Mouse (Mus musculus) forebrain, embryonic 12.5 days (tissue): ENCODE results near the gene Ccdc137. TPM values are rescaled to one million over a fixed set of nuclear protein-coding genes. Genes with fewer than 3 reads are reported as not detected.

ENCODE experiments used
- ATAC-seq: fragments of 200-750 bp; cut with Nextera tagmentation; 2 replicates; pipeline ENCODE4 v1.8.0; 2017; ENCODE audit warnings: moderate TSS enrichment; ENCODE audit not compliant: low FRiP score
- H3K27ac ChIP-seq: fragments of 300-500 bp; sonication (generic); 2 replicates; pipeline ENCODE4 v1.5.1; 2016; ENCODE audit warnings: mild to moderate bottlenecking
- H3K27me3 ChIP-seq: fragments of 300-500 bp; sonication (generic); 2 replicates; pipeline ENCODE4 v1.6.1; 2016; ENCODE audit warnings: mild to moderate bottlenecking
- H3K36me3 ChIP-seq: fragments of 300-500 bp; sonication (generic); replicated peaks from 2 replicates; pipeline ENCODE4 v1.6.1; 2016; ENCODE audit warnings: mild to moderate bottlenecking
- H3K4me1 ChIP-seq: fragments of 300-500 bp; sonication (generic); 2 replicates; pipeline ENCODE4 v1.6.1; 2016
- H3K4me2 ChIP-seq: fragments of 300-500 bp; sonication (generic); 2 replicates; pipeline ENCODE4 v1.6.1; 2016; ENCODE audit warnings: mild to moderate bottlenecking, moderate library complexity
- H3K4me3 ChIP-seq: fragments of 300-500 bp; sonication (generic); replicated peaks from 2 replicates; pipeline ENCODE4 v1.5.1; 2016; ENCODE audit warnings: mild to moderate bottlenecking
- H3K9ac ChIP-seq: fragments of 300-500 bp; sonication (generic); 2 replicates; pipeline ENCODE4 v1.6.1; 2016; ENCODE audit warnings: mild to moderate bottlenecking
- H3K9me3 ChIP-seq: fragments of 300-500 bp; sonication (generic); 2 replicates; pipeline ENCODE4 v1.6.1; 2016
- WGBS: fragments of 180-500 bp; shearing (Covaris S2); methylation state at CpG from one replicate; pipeline ENCODE4 v1.1.7; 2016; 5-methylcytosine and 5-hydroxymethylcytosine counted together
- polyA plus RNA-seq: library from polyadenylated mRNA; unstranded; fragments of >200 nt; fragmentation: Nextera tagmentation; extraction: Ambion mirVana; gene quantifications from 2 replicates; pipeline ENCODE4 v1.2.1, GENCODE M21; 2016

Gene Ccdc137
- polyA plus RNA-seq, 1 experiment from 2014 or later = 34.5 TPM

DNA sequence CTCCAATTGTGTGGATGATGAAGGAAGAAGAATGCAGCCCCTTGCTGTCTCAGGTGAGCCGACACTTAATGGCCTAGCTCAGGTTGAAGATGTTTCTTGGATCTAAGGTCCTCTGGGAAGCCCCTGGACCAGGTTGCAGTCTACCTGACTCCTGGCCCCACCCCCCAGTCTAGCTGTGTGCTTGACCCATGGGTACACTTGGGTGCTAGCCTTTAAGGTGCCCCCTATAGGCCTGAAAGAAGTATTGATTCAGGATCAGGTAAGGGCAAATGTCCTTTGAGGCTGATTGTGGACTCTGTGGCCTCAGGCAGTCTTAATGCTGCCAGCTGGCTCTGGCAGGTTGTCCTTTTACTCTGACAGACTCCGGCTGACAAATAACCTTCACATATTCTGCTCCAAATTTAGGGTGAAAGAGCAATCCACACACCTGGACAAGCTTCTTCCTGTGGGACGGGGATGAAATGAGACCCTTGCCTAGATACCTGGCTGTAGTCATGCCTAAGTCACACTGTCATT, 15.1 kb upstream of the Ccdc137 start:
- Histone ChIP-seq H3K27ac (no peak overlapping the region), H3K27me3 (0 out of 2 replicates have a peak, but pooled peaks cover 3% of the 10 kb centered on the region), H3K4me3 (no peak overlapping the region), H3K4me2 (no peak overlapping the region), H3K9ac (no peak overlapping the region), H3K4me1 (no peaks in the 10 kb centered on the region), H3K9me3 (no peaks in the 10 kb centered on the region), H3K36me3 (no peaks in the 10 kb centered on the region)
- no peak for ATAC-seq
- WGBS = 83% methylated on average over 3 of the region's 3 CpGs

- no peaks in the 10 kb centered on the region for H3K4me1 ChIP-seq
- WGBS = 88% methylated on average over 6 of the region's 6 CpGs
- H3K27me3 ChIP-seq = 0 out of 2 replicates have a peak, but pooled peaks cover 3% of the 10 kb centered on the region
- no peaks in the 10 kb centered on the region for H3K36me3 ChIP-seq
- no peak overlapping the region for H3K27ac ChIP-seq
- no peak overlapping the region for H3K4me2 ChIP-seq
- no peaks in the 10 kb centered on the region for H3K9me3 ChIP-seq
- H3K9ac ChIP-seq = no peak overlapping the region
- ATAC-seq = no peak
- no peak overlapping the region for H3K4me3 ChIP-seq
Measured at GRCm38 (mm10) chr11:120444106-120444505, 13.8 kb upstream of the Ccdc137 start.

DNA sequence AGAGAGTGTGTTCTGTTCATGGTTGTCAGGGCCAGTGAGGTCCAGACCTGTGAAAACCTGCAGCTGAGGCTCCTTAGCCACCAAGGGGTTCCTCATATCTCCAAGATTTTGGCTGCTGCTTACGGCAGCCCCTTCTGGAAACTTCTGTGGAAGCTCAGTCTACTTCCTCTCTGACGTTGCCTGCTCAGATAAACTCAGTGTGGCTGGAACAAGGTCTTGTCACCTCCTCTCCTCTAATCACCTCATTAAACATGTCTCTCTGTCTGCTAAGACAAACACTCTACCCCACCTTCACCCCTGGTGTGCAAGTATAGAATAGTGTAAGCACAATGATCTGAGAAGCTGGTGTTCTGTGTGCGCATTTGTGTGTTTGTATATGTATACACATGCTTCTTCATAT, 12.4 kb upstream of the Ccdc137 start:
- no peak overlapping the region for H3K27ac ChIP-seq
- 75% methylated on average over 3 of the region's 3 CpGs for WGBS
- no peaks in the 10 kb centered on the region for H3K9me3 ChIP-seq
- no peaks in the 10 kb centered on the region for H3K36me3 ChIP-seq
- H3K27me3 ChIP-seq = no peaks in the 10 kb centered on the region
- ATAC-seq = no peak
- no peak overlapping the region for H3K4me2 ChIP-seq
- no peaks in the 10 kb centered on the region for H3K4me1 ChIP-seq
- no peak overlapping the region for H3K9ac ChIP-seq
- no peak overlapping the region for H3K4me3 ChIP-seq

DNA sequence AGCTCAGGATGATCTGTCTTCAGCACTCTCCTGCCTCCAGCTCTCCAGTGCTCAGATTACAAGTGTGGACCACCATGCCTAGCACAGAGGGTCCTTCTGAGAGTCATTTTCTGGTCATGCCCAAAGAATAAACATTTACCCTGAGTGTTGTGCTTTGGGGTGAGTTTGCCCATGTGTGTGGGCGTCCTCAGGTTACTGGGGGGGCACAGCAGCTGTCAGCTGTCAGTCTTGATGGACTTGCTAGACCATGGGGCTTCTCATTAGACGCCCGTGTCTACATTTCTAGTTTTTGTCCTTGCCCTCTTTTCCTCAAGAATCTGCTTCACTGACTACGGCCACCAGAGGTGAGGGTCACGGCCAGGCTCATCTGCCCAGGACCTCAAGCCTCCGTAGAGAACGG, 10.7 kb upstream of the Ccdc137 start:
- Histone ChIP-seq H3K4me2 (no peak overlapping the region), H3K27me3 (no peaks in the 10 kb centered on the region; the same call in 1 of the 2 replicates), H3K9me3 (no peaks in the 10 kb centered on the region), H3K27ac (no peak overlapping the region), H3K9ac (no peak overlapping the region), H3K36me3 (no peaks in the 10 kb centered on the region), H3K4me3 (no peak overlapping the region), H3K4me1 (no peaks in the 10 kb centered on the region)
- 88% methylated on average over 7 of the region's 7 CpGs for WGBS
- no peak for ATAC-seq

GRCm38 (mm10) chr11:120452246-120452645, 5.7 kb upstream of the Ccdc137 start:
- Histone ChIP-seq H3K36me3 (no peaks in the 10 kb centered on the region), H3K4me3 (no peak overlapping the region), H3K9ac (no peak overlapping the region), H3K4me1 (peaks cover 7% of the 10 kb centered on the region), H3K27ac (no peak overlapping the region), H3K9me3 (no peaks in the 10 kb centered on the region), H3K27me3 (no peaks in the 10 kb centered on the region; the same call in 1 of the 2 replicates), H3K4me2 (no peak overlapping the region)
- no peak for ATAC-seq
- 61% methylated on average over 3 of the region's 3 CpGs for WGBS

- H3K9me3 ChIP-seq = no peaks in the 10 kb centered on the region
- ATAC-seq = no peak
- H3K27ac ChIP-seq = no peak within 1 kb of the TSS
- H3K27me3 ChIP-seq = no peaks in the 10 kb centered on the region; the same call in 1 of the 2 replicates
- H3K9ac ChIP-seq = no peak within 1 kb of the TSS
- 88% methylated on average over 4 of the region's 4 CpGs for WGBS
- H3K36me3 ChIP-seq = no peaks in the 10 kb centered on the region
- H3K4me2 ChIP-seq = no peak within 1 kb of the TSS
- peaks cover 11% of the 10 kb centered on the region for H3K4me1 ChIP-seq
- no peak within 1 kb of the TSS for H3K4me3 ChIP-seq
Measured at GRCm38 (mm10) chr11:120453306-120453705, 4.6 kb upstream of the Ccdc137 start, which contains the start of gene Pde6g. Gene Pde6g (minus strand): TSS chr11:120453500.

DNA sequence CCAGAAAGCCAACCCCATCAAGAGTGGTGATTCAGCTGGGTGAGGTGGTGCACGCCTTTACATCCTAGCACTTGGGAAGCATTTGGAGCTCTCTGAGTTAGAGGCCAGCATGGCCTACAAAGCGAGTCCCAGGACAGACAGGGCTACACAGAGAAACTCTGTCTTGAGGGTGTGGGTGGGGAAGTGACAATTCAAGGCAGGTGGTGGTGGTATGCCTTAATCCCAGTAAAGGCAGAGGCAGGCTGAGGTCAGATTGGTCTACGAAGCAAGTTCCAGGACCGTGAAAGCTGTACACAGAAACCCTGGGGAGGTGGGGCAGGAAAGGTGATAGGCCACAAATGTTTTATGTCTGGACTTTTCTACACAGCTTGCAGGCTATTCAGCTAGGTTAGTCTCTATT, 3.0 kb upstream of the Ccdc137 start:
- Histone ChIP-seq H3K9ac (no peak overlapping the region), H3K4me3 (no peak overlapping the region), H3K36me3 (peaks cover 9% of the 10 kb centered on the region), H3K4me2 (no peak overlapping the region), H3K27me3 (no peaks in the 10 kb centered on the region; the same call in 1 of the 2 replicates), H3K4me1 (peaks cover 26% of the 10 kb centered on the region), H3K9me3 (no peaks in the 10 kb centered on the region), H3K27ac (no peak overlapping the region)
- WGBS = 96% methylated on average over 4 of the region's 4 CpGs
- ATAC-seq = no peak

- H3K36me3 ChIP-seq = peaks cover 12% of the 10 kb centered on the region
- H3K27me3 ChIP-seq = no peaks in the 10 kb centered on the region; the same call in 1 of the 2 replicates
- no peak overlapping the region for H3K27ac ChIP-seq
- peaks cover 26% of the 10 kb centered on the region for H3K4me1 ChIP-seq
- no peak overlapping the region for H3K4me2 ChIP-seq
- no peaks in the 10 kb centered on the region for H3K9me3 ChIP-seq
- no peak overlapping the region for H3K9ac ChIP-seq
- no peak overlapping the region for H3K4me3 ChIP-seq
- no peak for ATAC-seq
- 92% methylated on average over 7 of the region's 7 CpGs for WGBS
Measured at GRCm38 (mm10) chr11:120455413-120455812, 2.5 kb upstream of the Ccdc137 start.

DNA sequence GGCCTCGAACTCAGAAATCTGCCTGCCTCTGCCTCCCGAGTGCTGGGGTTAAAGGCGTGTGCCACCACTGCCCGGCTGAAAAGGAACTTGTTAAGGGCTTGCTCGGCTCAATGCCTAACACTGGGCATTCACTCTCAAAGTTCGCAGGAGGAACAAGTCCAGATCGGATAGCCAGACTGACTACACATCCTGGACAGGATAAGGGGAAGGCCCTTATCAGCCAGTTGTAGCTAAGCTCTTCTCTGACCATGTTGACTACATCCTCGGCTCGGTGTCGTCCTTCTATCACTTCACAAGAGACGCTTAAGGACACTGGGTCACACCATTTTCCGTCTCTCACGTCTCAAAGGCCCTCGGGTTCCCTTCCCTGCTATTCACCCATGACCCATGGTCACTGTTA, 545 bp upstream of the Ccdc137 start:
- ATAC-seq = no peak
- H3K27ac ChIP-seq = peak overlapping the region; percentile 75
- whole genome bisulfite sequencing = 33% methylated on average over 14 of the region's 14 CpGs

GRCm38 (mm10) chr11:120458847-120459597, 1.1 kb downstream of the Ccdc137 start:
- H3K9me3 ChIP-seq = no peaks in the 10 kb centered on the region
- H3K4me2 ChIP-seq = peak overlapping the region; percentile 73
- H3K27ac ChIP-seq = no peak overlapping the region
- H3K36me3 ChIP-seq = peaks cover 46% of the 10 kb centered on the region
- 70% methylated on average over 6 of the region's 6 CpGs for WGBS
- H3K9ac ChIP-seq = peak overlapping the region; percentile 93
- peak overlapping the region; percentile 86 for H3K4me3 ChIP-seq
- H3K4me1 ChIP-seq = peaks cover 26% of the 10 kb centered on the region
- no peak for ATAC-seq
- no peaks in the 10 kb centered on the region for H3K27me3 ChIP-seq

More for the DNA sequence above, 545 bp upstream of the Ccdc137 start:
- Histone ChIP-seq H3K4me3 (peak overlapping the region; percentile 86), H3K9ac (peak overlapping the region; percentile 93), H3K4me1 (peaks cover 26% of the 10 kb centered on the region), H3K4me2 (peak overlapping the region; percentile 73), H3K9me3 (no peaks in the 10 kb centered on the region), H3K27me3 (no peaks in the 10 kb centered on the region), H3K36me3 (peaks cover 30% of the 10 kb centered on the region)

GRCm38 (mm10) chr11:120463536-120463935, 5.6 kb downstream of the Ccdc137 start:
- no peak for ATAC-seq
- H3K36me3 ChIP-seq = peaks cover 55% of the 10 kb centered on the region
- H3K4me3 ChIP-seq = no peak overlapping the region
- no peak overlapping the region for H3K27ac ChIP-seq
- H3K9me3 ChIP-seq = no peaks in the 10 kb centered on the region
- no peak overlapping the region for H3K9ac ChIP-seq
- no peaks in the 10 kb centered on the region for H3K27me3 ChIP-seq
- WGBS = 97% methylated on average over 2 of the region's 2 CpGs
- H3K4me1 ChIP-seq = peaks cover 33% of the 10 kb centered on the region
- no peak overlapping the region for H3K4me2 ChIP-seq

DNA sequence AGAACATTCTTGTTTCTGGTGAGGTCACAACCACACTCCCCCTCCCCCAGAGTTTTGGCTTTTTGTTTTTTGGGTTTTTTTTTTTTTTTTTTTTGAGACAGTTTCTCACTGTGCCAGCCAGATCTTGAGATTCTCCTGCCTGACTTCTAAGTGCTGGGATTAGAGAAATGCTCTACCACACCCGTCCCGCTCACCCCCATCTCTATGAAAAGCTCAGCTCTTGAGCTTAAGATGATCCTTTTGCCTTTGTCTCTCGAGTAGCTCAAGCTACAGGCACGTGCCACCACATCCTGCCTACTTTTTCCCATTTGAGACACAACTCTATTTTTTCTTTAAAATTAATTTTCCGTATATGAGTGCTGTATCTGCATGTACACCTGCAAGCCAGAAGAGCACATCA, 6.5 kb downstream of the Ccdc137 start:
- 86% methylated on average over 5 of the region's 5 CpGs for WGBS
- peaks cover 56% of the 10 kb centered on the region for H3K36me3 ChIP-seq

DNA sequence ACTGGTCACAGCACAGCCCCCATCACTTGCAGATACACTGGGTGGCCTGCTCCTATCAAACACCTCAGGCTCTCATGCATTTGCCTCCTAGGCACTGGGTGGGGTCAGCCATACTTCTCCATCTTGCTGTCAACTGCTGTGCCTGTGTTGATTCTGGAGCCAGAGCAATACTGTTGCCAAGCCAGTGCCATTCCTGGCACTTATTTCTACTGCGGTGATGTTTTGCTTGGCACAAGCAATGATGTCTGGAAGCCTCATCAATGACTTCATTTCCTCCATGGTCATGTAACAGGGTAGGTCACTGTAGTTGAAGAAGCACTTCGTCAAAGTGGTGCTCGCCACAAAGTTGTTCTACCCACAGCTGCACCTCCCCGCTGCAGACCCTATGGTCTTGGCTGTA, 7.6 kb downstream of the Ccdc137 start:
- Histone ChIP-seq H3K4me2 (no peak overlapping the region), H3K4me3 (no peak overlapping the region), H3K27me3 (no peaks in the 10 kb centered on the region), H3K9me3 (no peaks in the 10 kb centered on the region), H3K27ac (no peak overlapping the region), H3K4me1 (peaks cover 28% of the 10 kb centered on the region), H3K9ac (no peak overlapping the region), H3K36me3 (peaks cover 58% of the 10 kb centered on the region)
- WGBS = 94% methylated on average over 4 of the region's 4 CpGs
- ATAC-seq = no peak

More for the DNA sequence above, 6.5 kb downstream of the Ccdc137 start:
- Histone ChIP-seq H3K27ac (no peak overlapping the region), H3K9me3 (no peaks in the 10 kb centered on the region), H3K4me1 (peaks cover 32% of the 10 kb centered on the region), H3K4me3 (no peak overlapping the region), H3K27me3 (no peaks in the 10 kb centered on the region), H3K4me2 (no peak overlapping the region), H3K9ac (no peak overlapping the region)
- ATAC-seq = no peak
